In the genomic region with DNA sequence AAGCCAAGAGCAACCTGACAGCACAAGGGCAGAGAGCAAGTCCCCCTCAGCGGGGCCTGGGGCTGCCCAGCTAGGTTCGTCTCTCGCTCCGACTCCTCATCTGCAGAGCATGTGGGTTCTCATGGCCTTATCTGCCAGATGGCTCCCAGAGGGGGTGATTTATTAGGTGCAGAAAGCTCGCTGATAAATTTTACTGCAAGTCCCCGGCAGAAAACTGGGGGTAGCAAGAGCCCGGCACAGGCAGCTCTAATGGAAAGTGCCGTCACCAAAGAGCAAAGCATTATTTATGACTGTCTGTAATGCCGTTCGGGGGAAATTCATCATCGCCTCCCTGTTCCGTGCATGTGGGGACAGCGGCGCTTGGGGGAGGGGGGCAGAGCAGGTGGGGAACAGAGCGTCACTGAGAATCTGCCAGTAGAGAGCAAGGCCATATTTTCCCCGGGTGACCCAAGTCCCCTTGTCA, we compare ENCODE assay signal across 9 mouse cellular contexts.
DNase-seq lines count a peak whose midpoint lies in the region; ATAC-seq lines count a peak whose summit lies in the region.
"Had no signal": no experiment of that assay in that cellular context is flagged by ENCODE, and none has a peak within 500 bp of the region (broad histone marks: within the 10 kb centered on the region; RNA-seq: fewer than 3 reads in every experiment).

No protein-coding gene starts in this region.

- ATAC-seq in midbrain, embryonic 11.5 days (ENCODE audit: low FRiP score), result no peak
- ATAC-seq in intestine, embryonic 16.5 days, result peak; percentile 34; the same call in 1 of the 2 replicates

- H3K27ac ChIP-seq in midbrain, embryonic 11.5 days (ENCODE audit: low read depth, low read length), result no peak overlapping the region
- no peak overlapping the region for H3K27ac ChIP-seq in midbrain, embryonic 10.5 days (replicated peaks)
- no peak overlapping the region for H3K27ac ChIP-seq in intestine, embryonic 16.5 days (ENCODE audit: low read length)
- H3K27ac ChIP-seq: liver, embryonic 15.5 days had no signal

- WGBS in midbrain, embryonic 11.5 days, result 75% methylated on average over 16 of the region's 16 CpGs
- WGBS in midbrain, embryonic 10.5 days, result 77% methylated on average over 16 of the region's 16 CpGs
- WGBS in intestine, embryonic 16.5 days, result 8% methylated on average over 16 of the region's 16 CpGs

- no peak overlapping the region for H3K4me2 ChIP-seq in midbrain, embryonic 11.5 days
- H3K4me2 ChIP-seq in intestine, embryonic 16.5 days (ENCODE audit: low read depth, low read length), result peak overlapping the region; percentile 45
- H3K4me2 ChIP-seq: liver, embryonic 15.5 days had no signal

- no peak overlapping the region for H3K9ac ChIP-seq in midbrain, embryonic 11.5 days (ENCODE audit: low read length)
- H3K9ac ChIP-seq in intestine, embryonic 16.5 days (ENCODE audit: low read depth, low read length), result peak overlapping the region; percentile 48; the same call in 1 of the 2 replicates
- H3K9ac ChIP-seq: liver, embryonic 15.5 days had no signal

- H3K27me3 ChIP-seq in midbrain, embryonic 11.5 days (ENCODE audit: control insufficient read depth, insufficient read depth, low read length), result no peaks in the 10 kb centered on the region
- no peaks in the 10 kb centered on the region for H3K27me3 ChIP-seq in midbrain, embryonic 10.5 days (ENCODE audit: low read depth, poor library complexity, severe bottlenecking)
- no peaks in the 10 kb centered on the region for H3K27me3 ChIP-seq in intestine, embryonic 16.5 days (replicated peaks; ENCODE audit: control insufficient read depth, insufficient read depth, low read length)
- H3K27me3 ChIP-seq: liver, embryonic 15.5 days had no signal

- H3K9me3 ChIP-seq in midbrain, embryonic 11.5 days (ENCODE audit: control insufficient read depth, low read length), result no peaks in the 10 kb centered on the region
- H3K9me3 ChIP-seq in midbrain, embryonic 10.5 days (replicated peaks), result no peaks in the 10 kb centered on the region
- H3K9me3 ChIP-seq in intestine, embryonic 16.5 days (ENCODE audit: control insufficient read depth, low read length), result no peaks in the 10 kb centered on the region
- H3K9me3 ChIP-seq: liver, embryonic 15.5 days had no signal

- H3K4me1 ChIP-seq in midbrain, embryonic 11.5 days (ENCODE audit: control insufficient read depth, insufficient read depth, low read length), result no peaks in the 10 kb centered on the region
- peaks cover 3% of the 10 kb centered on the region; the same call in 1 of the 2 replicates for H3K4me1 ChIP-seq in midbrain, embryonic 10.5 days
- H3K4me1 ChIP-seq in intestine, embryonic 16.5 days (ENCODE audit: control insufficient read depth, insufficient read depth, low read length), result peaks cover 5% of the 10 kb centered on the region; the same call in 1 of the 2 replicates
- H3K4me1 ChIP-seq: liver, embryonic 15.5 days had no signal

- DNase-seq in adrenal gland, adult (ENCODE audit: inconsistent age in 2 of 2, low spot score in 1 of 2), result peak; percentile 70 to 84
- DNase-seq in adrenal gland, adult 18-20 months (ENCODE audit: low spot score in 2 of 2), result no peak
- peak; percentile 81 for DNase-seq in midbrain, embryonic 11.5 days (ENCODE audit: low spot score, missing footprints)
- DNase-seq in midbrain, embryonic 10.5 days (ENCODE audit: low spot score), result no peak
- peak; percentile 72 for DNase-seq in skeletal muscle tissue, adult 2 months (ENCODE audit: low read depth, low spot score)
- DNase-seq in right cerebral cortex, postnatal 25 days, result no peak
- no peak for DNase-seq in layer of hippocampus, adult 8-10 months (ENCODE audit: low spot score in 2 of 2)

- H3K36me3 ChIP-seq in midbrain, embryonic 11.5 days (ENCODE audit: control insufficient read depth, insufficient read depth, low read length), result no peaks in the 10 kb centered on the region
- no peaks in the 10 kb centered on the region for H3K36me3 ChIP-seq in midbrain, embryonic 10.5 days
- H3K36me3 ChIP-seq in intestine, embryonic 16.5 days (ENCODE audit: control insufficient read depth, insufficient read depth, low read length), result no peaks in the 10 kb centered on the region
- H3K36me3 ChIP-seq: liver, embryonic 15.5 days had no signal

- no peak overlapping the region for H3K4me3 ChIP-seq in midbrain, embryonic 11.5 days (ENCODE audit: low read depth, low read length)
- H3K4me3 ChIP-seq in midbrain, embryonic 10.5 days, result no peak overlapping the region
- peak overlapping the region; percentile 18 for H3K4me3 ChIP-seq in intestine, embryonic 16.5 days (ENCODE audit: low read length)
- H3K4me3 ChIP-seq: liver, embryonic 15.5 days had no signal

Comparison
In these comparisons a context has a peak if more than half of its experiments do, and no peak if none do; other contexts are left out.
1. DNase-seq: peak in adrenal gland, adult (2 of 2), midbrain, embryonic 11.5 days (single experiment) and skeletal muscle tissue, adult 2 months (single experiment); none in adrenal gland, adult 18-20 months (0 of 2), midbrain, embryonic 10.5 days (single experiment), right cerebral cortex, postnatal 25 days (single experiment) and layer of hippocampus, adult 8-10 months (0 of 2).